Mouse (Mus musculus): ENCODE results near the gene Csta1.

GRCm38 (mm10) chr16:36087846-36088245 is 43.2 kb downstream of the Csta1 start:
- TF ChIP-seq CTCF (IDR thresholded peaks at IDR 0.05; ENCODE audit: low read depth, low read length) (no peak), POLR2A (IDR thresholded peaks at IDR 0.05; ENCODE audit: insufficient read depth, low read length) (no peak), EP300 (IDR thresholded peaks at IDR 0.05; ENCODE audit: insufficient read depth, low read depth, low read length) (no peak)

Data from ES-Bruce4 (cell line).